Mouse (Mus musculus): ENCODE measurements around the gene Swap70.

DNA sequence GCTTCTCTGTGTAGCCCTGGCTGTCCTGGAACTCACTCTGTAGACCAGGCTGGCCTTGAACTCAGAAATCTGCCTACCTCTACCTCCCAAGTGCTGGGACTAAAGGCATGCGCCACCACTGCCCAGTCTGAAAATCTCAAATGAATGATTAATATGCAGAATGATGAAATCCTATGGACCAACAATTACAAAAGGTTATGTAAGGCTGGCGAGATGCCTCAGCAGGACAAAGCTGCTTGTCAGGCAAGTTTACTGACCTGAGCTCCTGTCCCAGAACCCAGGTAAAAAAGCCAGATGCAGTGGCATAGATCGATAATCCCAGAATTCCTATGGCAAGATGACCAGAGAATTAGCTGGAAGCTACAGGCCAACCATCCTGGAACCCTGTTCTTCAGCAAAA, 28.3 kb upstream of the Swap70 start:
- TF ChIP-seq CHD2 (IDR thresholded peaks at IDR 0.05; ENCODE audit: low read length) (no peak), POLR2A (IDR thresholded peaks at IDR 0.05; ENCODE audit: control insufficient read depth in 1 of 2, insufficient read depth in 1 of 2, low read depth in 1 of 2, low read length in 2 of 2, poor library complexity in 1 of 2) (no peak), ELF1 (IDR thresholded peaks at IDR 0.05; ENCODE audit: low read depth, low read length) (no peak), HCFC1 (IDR thresholded peaks at IDR 0.05; ENCODE audit: low read depth, low read length) (no peak), MAFK (IDR thresholded peaks at IDR 0.05; ENCODE audit: borderline replicate concordance, low read depth, low read length) (no peak), CTCF (IDR thresholded peaks at IDR 0.05 in 2 of 3, conservative IDR thresholded peaks at IDR 0.05 in 1 of 3; ENCODE audit: control insufficient read depth in 1 of 3, insufficient read depth in 1 of 3, low read depth in 2 of 3, low read length in 3 of 3, poor library complexity in 1 of 3, severe bottlenecking in 1 of 3) (no peak), RAD21 (IDR thresholded peaks at IDR 0.05; ENCODE audit: low read depth, low read length) (no peak), GATA1 (IDR thresholded peaks at IDR 0.05; ENCODE audit: low read depth, low read length) (no peak), ZC3H11A (IDR thresholded peaks at IDR 0.05; ENCODE audit: low read depth, low read length) (no peak), MYC (IDR thresholded peaks at IDR 0.05; ENCODE audit: low read depth, low read length) (no peak), TCF12 (IDR thresholded peaks at IDR 0.05; ENCODE audit: low read depth, low read length) (no peak)
